Mouse (Mus musculus): Measurements from ENCODE around the gene Prkacb.

DNA sequence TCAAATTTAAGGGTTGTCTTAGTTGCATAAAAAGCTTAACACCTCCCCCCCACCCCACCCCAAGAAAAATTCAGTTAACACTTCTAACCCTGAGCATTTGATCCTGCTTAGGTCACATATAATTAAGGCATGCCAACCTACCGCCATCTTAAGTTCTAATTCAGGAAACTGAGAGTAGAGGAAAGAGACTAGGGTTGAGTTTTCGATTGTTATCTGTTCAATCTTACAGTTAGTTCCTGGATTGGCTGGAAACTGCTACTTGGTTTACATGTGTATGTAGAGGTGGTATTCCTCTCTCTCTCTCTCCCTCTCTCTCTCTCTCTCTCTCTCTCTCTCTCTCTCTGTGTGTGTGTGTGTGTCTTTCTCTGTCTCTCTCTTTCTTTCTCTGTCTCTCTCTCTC is 129.7 kb downstream of the Prkacb start:
- TF ChIP-seq POLR2A (IDR thresholded peaks at IDR 0.05; ENCODE audit: control insufficient read depth, low read depth, low read length), result no peak
- TF ChIP-seq CTCF (IDR thresholded peaks at IDR 0.05; ENCODE audit: control insufficient read depth, insufficient read depth, insufficient replicate concordance, low read depth, low read length), result no peak
